Mouse (Mus musculus): ENCODE measurements at regions not wholly inside any gene's neighbourhood (a gene's known extent, or its start where the extent isn't known, plus 50 kb on each side); places are given as distances from the start of the nearest gene placed in this dataset.

DNA sequence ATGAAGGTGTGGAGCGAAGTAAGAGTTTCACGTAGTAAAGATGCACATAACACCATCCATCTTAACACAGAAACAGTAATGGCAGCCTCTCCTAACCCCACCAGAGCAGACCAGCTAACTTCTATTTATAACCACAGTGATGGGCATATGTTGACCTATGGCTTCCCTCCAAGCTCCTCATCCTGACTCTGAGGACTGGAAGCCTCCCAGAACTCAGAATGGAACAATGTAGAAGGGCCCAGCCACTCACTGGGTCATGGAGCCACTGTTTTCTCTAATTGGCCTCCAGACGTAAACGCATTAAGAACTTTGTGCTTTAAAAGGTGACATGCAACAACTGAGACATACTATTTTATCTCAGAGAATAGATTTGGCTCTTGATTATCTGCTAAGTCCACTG, 77.0 kb downstream of the Irs2 start:
- TF ChIP-seq POLR2A (IDR thresholded peaks at IDR 0.05; ENCODE audit: borderline replicate concordance, extremely low read depth, low read depth, low read length) (no peak), CTCF (IDR thresholded peaks at IDR 0.05; ENCODE audit: insufficient read depth, low read length) (no peak)
- no peak for DNase-seq
- WGBS: 84% methylated on average over 4 of the region's 4 CpGs
- H3K4me3 ChIP-seq (replicated peaks; ENCODE audit: extremely low read depth, low read depth, low read length): no peak overlapping the region
- peaks cover 12% of the 10 kb centered on the region for H3K4me1 ChIP-seq (ENCODE audit: control insufficient read depth, insufficient read depth, low read length)

DNA sequence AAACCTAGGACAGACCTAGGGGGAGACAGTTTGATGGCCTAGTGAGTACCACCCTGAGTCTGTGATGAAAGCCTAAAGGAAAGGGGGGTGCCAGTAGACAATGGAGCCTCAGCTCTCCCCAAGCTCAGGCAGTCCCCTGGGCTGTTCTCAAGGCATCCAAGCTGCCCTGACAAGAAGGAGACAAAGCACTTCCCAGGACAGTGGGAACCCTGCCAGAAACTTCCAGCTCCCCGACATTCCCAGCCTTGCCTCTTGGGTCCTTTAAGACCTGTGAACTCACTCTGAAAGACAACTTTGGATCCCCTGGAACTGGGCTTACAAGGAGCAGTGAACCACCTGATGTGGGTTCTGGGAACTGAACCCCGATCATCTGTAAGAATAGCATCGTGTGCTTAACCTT, 79.4 kb downstream of the Irs2 start:
- no peak for DNase-seq
- TF ChIP-seq CTCF (IDR thresholded peaks at IDR 0.05; ENCODE audit: insufficient read depth, low read length) (no peak), POLR2A (IDR thresholded peaks at IDR 0.05; ENCODE audit: borderline replicate concordance, extremely low read depth, low read depth, low read length) (no peak)
- Histone ChIP-seq H3K4me1 (ENCODE audit: control insufficient read depth, insufficient read depth, low read length) (peaks cover 6% of the 10 kb centered on the region; the same call in 1 of the 2 replicates), H3K4me3 (replicated peaks; ENCODE audit: extremely low read depth, low read depth, low read length) (no peak overlapping the region)
- WGBS: 60% methylated on average over 3 of the region's 3 CpGs

DNA sequence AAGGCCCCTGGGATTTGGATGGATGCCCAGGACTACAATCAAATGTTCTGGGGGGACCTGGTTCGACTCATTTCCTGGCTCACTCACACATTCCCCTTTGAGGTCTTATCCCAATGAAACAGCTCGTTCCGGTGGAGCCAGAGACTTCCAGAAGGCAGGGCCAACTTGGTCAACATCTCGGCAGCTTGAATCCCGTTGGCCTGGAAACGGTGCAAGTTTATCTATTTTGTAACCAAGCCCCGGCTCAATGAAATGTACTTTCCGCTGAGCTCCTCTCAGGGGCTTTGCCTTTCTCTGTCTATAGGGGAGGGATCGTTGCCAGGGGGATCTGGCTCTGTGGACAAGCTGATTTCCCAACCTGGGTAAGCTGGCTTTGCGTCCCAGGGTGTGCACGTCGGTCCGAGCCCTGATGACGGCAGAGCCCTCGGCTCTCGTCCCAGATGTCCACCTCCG, 79.9 kb downstream of the Irs2 start:
- TF ChIP-seq POLR2A (IDR thresholded peaks at IDR 0.05; ENCODE audit: borderline replicate concordance, extremely low read depth, low read depth, low read length) (no peak), CTCF (IDR thresholded peaks at IDR 0.05; ENCODE audit: insufficient read depth, low read length) (no peak)
- 42% methylated on average over 17 of the region's 17 CpGs for WGBS
- Histone ChIP-seq H3K4me3 (replicated peaks; ENCODE audit: extremely low read depth, low read depth, low read length) (no peak overlapping the region), H3K4me1 (ENCODE audit: control insufficient read depth, insufficient read depth, low read length) (peaks cover 7% of the 10 kb centered on the region; the same call in 1 of the 2 replicates)
- no peak for DNase-seq

DNA sequence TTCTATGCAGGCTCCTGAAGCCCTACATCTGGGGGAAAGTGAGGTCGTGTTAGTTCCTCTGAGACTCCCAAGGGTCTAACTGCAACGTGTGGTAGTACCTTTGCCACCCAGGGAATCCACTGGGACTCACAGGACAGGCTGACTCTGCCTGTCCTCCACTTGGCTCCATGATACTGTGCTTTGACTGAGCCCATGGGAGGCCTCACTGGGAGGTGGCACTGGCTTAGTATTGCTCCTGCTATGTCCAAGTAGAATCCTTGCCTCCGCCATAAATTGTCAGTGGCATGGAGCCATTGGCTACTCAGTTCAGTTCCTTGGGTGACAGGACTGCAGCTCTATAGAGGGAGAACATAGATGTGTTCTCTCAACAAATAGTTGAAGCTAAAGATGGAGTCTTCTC, 81.1 kb downstream of the Irs2 start:
- 80% methylated on average over 3 of the region's 3 CpGs for WGBS
- DNase-seq: no peak
- Histone ChIP-seq H3K4me1 (ENCODE audit: control insufficient read depth, insufficient read depth, low read length) (peaks cover 7% of the 10 kb centered on the region; the same call in 1 of the 2 replicates), H3K4me3 (replicated peaks; ENCODE audit: extremely low read depth, low read depth, low read length) (no peak overlapping the region)
- TF ChIP-seq CTCF (IDR thresholded peaks at IDR 0.05; ENCODE audit: insufficient read depth, low read length) (no peak), POLR2A (IDR thresholded peaks at IDR 0.05; ENCODE audit: borderline replicate concordance, extremely low read depth, low read depth, low read length) (no peak)

DNA sequence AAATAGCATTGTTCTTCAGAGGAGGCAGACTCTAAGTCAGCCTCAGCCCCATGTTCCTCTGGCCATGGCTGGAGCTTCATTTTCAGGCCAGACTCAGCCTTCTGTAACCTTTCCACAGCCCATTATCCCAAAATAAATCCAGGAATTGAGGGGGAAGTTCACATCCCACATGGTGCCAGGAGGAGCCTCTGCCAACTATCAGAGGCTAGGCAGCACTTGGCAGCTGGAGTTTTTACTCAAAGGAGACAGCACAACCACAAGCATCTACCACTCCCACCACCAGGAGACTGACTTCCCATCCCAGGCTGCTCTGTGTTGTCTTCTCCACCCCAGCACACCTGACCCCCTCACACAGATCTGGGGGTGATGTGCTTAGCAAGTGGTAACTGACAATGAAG, 81.7 kb downstream of the Irs2 start:
- peaks cover 7% of the 10 kb centered on the region; the same call in 1 of the 2 replicates for H3K4me1 ChIP-seq (ENCODE audit: control insufficient read depth, insufficient read depth, low read length)
- no peak for DNase-seq
- H3K4me3 ChIP-seq (replicated peaks; ENCODE audit: extremely low read depth, low read depth, low read length): no peak overlapping the region
- TF ChIP-seq POLR2A (IDR thresholded peaks at IDR 0.05; ENCODE audit: borderline replicate concordance, extremely low read depth, low read depth, low read length) (no peak), CTCF (IDR thresholded peaks at IDR 0.05; ENCODE audit: insufficient read depth, low read length) (no peak)

DNA sequence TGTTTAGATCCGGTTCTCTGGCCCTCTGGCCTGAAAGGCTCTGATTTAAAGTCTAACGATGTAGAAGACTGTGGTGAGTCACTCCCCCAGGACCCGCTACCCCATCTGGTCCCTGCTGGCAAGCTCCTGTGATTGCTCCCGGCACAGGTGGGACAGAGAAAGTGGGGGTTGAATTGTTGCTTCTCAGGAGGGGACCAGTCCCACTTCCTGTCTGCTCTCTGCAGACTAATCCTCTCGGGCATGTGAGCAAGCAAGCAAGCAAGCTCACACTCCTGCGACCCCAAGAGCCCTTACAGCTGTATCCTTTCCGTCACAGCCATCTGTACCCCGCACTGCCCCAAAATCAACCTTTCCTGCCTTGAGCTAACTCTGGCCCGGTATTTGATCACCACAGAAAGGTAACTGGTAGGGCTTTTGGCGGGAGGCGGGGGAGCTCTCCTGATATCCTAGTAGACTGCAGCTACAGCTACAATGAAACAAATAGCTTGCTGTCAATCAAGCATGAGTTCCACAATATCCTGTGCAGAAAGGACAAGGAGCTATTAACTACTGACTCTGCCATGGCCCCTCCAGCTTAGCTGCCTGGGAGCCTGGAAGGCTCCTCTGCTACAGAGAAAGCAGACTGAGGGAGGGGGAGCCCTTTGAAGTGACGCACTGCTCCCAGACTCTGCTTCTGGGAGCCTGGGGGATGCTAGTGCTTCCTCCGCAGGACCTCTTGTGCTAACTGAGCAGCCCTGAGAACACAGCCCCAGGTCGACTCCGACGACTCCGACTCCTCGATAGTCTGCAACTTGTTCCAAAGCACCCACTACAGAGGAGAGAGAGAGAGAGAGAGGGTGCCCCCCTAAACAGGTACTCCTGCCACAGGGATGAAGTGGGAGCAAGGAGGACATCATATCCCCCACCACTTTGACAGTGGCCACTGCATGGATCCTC, 82.4 kb downstream of the Irs2 start:
- no peak for DNase-seq
- TF ChIP-seq POLR2A (IDR thresholded peaks at IDR 0.05; ENCODE audit: borderline replicate concordance, extremely low read depth, low read depth, low read length) (no peak), CTCF (IDR thresholded peaks at IDR 0.05; ENCODE audit: insufficient read depth, low read length) (no peak)
- no peak overlapping the region for H3K4me3 ChIP-seq (replicated peaks; ENCODE audit: extremely low read depth, low read depth, low read length)
- peaks cover 7% of the 10 kb centered on the region; the same call in 1 of the 2 replicates for H3K4me1 ChIP-seq (ENCODE audit: control insufficient read depth, insufficient read depth, low read length)
- WGBS: 45% methylated on average over 18 of the region's 18 CpGs

DNA sequence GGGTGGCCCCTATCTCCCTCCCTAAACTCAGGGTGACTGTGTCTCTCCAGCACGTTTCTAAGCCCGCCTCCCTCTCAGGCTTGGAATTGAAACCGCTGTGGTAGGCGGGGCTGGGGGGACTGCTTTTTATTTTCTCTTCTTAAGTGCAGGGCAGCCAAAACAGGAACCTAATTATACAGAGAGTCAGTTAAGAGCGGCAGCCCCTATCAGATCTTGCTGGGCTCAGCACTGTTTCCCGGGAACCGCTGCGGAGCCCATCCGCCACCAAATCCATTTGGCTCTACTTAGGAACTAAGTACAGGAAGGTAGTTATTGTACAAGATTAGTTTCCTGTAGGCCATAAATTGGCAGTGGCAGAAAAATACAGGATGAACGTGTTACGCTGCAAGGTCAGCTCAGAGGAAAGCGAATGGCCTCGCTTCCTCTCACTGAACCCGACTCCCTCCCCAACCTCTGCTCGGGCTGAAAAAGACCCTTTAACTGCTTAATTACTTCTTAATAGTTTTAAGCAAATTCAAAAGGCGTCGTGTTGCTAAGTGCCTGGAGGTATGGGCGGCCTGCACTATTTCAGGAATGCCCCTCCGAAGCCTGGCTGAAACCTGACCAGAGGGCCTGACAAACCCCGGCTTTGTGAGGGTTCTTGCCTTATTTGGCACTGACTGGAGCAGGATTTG, 83.6 kb downstream of the Irs2 start:
- peak; percentile 67 for DNase-seq
- TF ChIP-seq CTCF (IDR thresholded peaks at IDR 0.05; ENCODE audit: insufficient read depth, low read length) (no peak), POLR2A (IDR thresholded peaks at IDR 0.05; ENCODE audit: borderline replicate concordance, extremely low read depth, low read depth, low read length) (no peak)
- H3K4me1 ChIP-seq (ENCODE audit: control insufficient read depth, insufficient read depth, low read length): peaks cover 7% of the 10 kb centered on the region; the same call in 1 of the 2 replicates
- no peak overlapping the region for H3K4me3 ChIP-seq (replicated peaks; ENCODE audit: extremely low read depth, low read depth, low read length)
- WGBS: 5% methylated on average over 20 of the region's 20 CpGs

DNA sequence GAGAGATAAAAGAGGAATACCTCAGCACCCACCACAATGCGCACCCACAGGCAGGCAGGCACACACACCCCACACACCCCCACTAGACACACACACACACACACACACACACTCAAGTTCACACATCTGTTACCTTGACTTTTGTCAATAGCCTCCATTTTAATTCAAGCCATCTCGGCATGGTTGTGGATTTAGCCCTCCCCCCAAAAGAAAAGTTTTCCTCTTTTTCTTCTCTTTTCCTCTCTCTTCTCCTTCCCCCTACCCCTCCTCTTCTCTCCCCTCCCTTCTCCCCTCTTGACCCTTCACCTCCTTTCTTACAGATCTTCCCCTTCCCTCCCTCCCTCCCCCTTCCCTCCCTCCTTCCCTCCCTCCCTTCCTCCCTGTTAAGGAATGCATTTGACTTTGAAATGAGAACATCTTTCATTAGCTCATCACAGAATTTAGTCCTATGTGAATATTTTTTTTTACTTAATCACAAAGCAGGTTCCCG, 84.2 kb downstream of the Irs2 start:
- TF ChIP-seq CTCF (IDR thresholded peaks at IDR 0.05; ENCODE audit: insufficient read depth, low read length) (no peak), POLR2A (IDR thresholded peaks at IDR 0.05; ENCODE audit: borderline replicate concordance, extremely low read depth, low read depth, low read length) (no peak)
- 19% methylated on average over 3 of the region's 3 CpGs for WGBS
- H3K4me1 ChIP-seq (ENCODE audit: control insufficient read depth, insufficient read depth, low read length): peaks cover 7% of the 10 kb centered on the region; the same call in 1 of the 2 replicates

More for the DNA sequence above, 84.2 kb downstream of the Irs2 start:
- no peak overlapping the region for H3K4me3 ChIP-seq (replicated peaks; ENCODE audit: extremely low read depth, low read depth, low read length)
- DNase-seq: no peak

Measured in lung, adult 2 months (tissue).